Mouse (Mus musculus) adrenal gland (tissue): ENCODE results near the gene Gm9508.
"Not testable (repeated sequence)": the region's sequence is repeated elsewhere in the genome, so short reads cannot be mapped to it uniquely, and the experiment has no call there.

Experiments
- intact Hi-C: fragments of 180-260 bp; cut with DNase I; formaldehyde crosslinking; loops from one replicate; pipeline ENCODE4 v1.15.1; 2025
- long read RNA-seq, 2 experiments: library from polyadenylated mRNA; unstranded; transcript quantifications; one replicate each; pipeline ENCODE4 v2.0.0; 2020; ENCODE audit warnings: borderline replicate concordance in 1 of 2; ENCODE audit not compliant: insufficient replicate concordance in 1 of 2

The Gm9508 gene
- long read RNA-seq, experiment 1 = 0 reads
- long read RNA-seq, experiment 2 = 0 reads

GRCm38 (mm10) chr10:77697133-77697532, at the start of gene Gm9508:
TSS of gene Gm9508 (minus strand) at chr10:77697233.
- intact Hi-C loops = no loop called here

- intact Hi-C loops = not testable (repeated sequence)
Observed at GRCm38 (mm10) chr10:77741924-77742688, 45.1 kb upstream of the Gm9508 start, which contains the start of gene Gm18596. TSS of gene Gm18596 (minus strand) at chr10:77742638.

- intact Hi-C loops = no loop called here
Observed at GRCm38 (mm10) chr10:77738929-77739328, 41.9 kb upstream of the Gm9508 start.

GRCm38 (mm10) chr10:77735928-77736327, 38.9 kb upstream of the Gm9508 start:
- intact Hi-C loops = no loop called here

DNA sequence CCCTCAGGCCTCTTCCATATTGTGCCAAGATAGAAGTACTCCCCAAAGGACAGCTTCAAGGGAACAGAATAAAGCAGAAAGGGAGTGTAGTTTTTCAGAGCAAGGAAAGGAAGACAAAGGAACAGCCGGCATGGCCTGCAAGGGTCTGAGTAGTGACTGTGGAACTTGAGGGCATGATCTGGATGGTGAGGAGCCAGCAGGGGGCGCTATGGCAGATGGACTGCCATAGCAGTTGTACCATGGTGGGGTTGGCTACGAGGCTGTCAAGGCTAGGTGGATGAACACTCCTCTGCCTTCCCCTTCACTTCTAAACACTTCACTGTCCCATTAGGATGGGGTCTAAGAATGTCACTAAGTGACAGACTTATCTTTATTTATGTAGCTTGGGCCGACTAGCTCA, 32.2 kb upstream of the Gm9508 start:
- intact Hi-C loops = loop anchor here (5.0 kb wide), 1 partner anchor 148 kb away; no protein-coding TSS in a partner anchor

- intact Hi-C loops = loop anchor here (5.0 kb wide), 1 partner anchor 149 kb away; no protein-coding TSS in a partner anchor
Observed at GRCm38 (mm10) chr10:77728280-77728679, 31.2 kb upstream of the Gm9508 start.

DNA sequence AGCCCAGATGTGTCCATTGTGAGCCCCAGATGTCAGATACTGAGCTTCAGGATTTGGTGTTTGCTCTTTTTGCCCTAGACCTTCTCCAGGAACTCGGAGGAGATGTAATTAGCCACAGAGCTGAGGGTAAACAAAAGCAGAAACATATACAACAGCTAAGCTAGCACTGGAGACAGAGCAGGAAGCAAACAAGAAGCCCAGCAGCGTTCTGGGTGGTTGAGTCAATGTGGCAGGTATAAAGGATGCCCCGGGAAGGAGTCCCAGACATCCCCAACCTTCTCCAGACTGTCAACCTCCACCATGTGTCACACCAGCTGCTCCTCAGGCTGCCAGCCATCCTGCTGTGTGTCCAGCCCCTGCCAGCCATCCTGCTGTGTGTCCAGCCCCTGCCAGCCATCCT, 29.2 kb upstream of the Gm9508 start, which contains the start of gene Gm10100:
Gm10100 (plus strand) TSS at position 301 of the 400 bp plus-strand sequence.
- intact Hi-C loops = loop anchor here (5.0 kb wide), 1 partner anchor 151 kb away; no protein-coding TSS in a partner anchor

DNA sequence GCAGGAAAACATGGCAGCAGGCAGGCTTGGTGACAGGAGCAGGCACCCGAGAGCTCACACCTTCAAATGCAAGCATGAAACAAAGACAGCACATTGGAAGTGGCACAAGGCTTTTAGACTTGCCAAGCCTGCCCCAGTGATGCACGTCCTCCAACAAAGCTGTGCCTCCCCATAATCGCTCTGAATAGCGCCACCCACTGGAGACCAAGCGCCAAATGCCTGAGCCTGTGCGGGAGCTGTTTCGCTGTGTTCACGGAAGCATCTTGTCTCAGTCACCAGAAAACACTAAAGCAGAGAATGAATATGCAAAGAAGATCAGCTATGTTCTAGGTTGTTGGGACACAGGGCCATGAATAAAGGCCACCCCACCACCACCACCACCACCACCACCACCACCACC, 27.8 kb upstream of the Gm9508 start:
- intact Hi-C loops = loop anchor here (5.0 kb wide), 1 partner anchor 152 kb away; no protein-coding TSS in a partner anchor

DNA sequence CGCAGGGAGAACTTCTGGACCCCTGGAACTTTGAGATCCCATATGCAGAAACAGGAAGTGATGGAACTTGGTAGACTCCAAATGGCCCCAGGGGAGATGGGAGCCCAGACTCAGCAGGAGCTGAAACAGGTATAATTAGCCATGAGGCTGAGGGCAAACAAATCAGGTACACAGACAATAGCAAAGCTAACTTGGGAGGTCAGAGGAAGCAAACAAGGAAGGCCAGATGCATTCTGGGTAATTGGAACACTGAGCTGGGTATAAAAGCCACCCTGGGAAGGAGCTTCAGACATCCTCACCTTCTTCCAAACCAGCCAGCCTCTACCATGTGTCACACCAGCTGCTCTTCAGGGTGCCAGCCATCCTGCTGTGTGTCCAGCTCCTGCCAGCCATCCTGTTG, 23.3 kb upstream of the Gm9508 start, which contains the start of gene Krtap12-1:
Krtap12-1 (plus strand) TSS at position 301 of the 400 bp plus-strand sequence.
- intact Hi-C loops = not testable (repeated sequence)

DNA sequence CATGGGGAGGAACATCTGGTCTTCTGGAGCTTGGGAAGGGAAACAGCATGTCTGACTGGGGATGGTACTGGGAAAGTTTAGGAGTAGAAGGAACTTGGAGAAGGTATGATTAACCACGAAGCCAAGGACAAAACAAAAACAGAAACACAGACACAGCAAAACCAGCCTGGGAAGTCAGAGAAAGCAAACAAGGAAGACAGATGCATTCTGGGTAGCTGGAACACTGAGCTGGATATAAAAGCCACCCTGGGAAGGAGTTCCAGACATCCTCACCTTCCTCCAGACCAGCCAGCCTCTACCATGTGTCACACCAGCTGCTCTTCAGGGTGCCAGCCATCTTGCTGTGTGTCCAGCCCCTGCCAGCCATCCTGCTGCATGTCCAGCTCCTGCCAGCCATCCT, 18.5 kb upstream of the Gm9508 start, which contains the start of gene Gm10142:
Gm10142 (plus strand) TSS at position 301 of the 400 bp plus-strand sequence.
- intact Hi-C loops = no loop called here

GRCm38 (mm10) chr10:77713734-77714133, 16.7 kb upstream of the Gm9508 start:
- intact Hi-C loops = no loop called here

DNA sequence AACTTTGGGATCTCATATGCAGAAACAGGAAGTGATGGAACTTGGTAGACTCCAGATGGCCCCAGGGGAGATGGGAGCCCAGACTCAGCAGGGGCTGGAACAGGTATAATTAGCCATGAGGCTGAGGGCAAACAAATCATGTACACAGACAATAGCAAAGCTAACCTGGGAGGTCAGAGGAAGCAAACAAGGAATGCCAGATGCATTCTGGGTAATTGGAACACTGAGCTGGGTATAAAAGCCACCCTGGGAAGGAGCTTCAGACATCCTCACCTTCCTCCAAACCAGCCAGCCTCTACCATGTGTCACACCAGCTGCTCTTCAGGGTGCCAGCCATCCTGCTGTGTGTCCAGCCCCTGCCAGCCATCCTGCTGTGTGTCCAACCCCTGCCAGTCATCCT, 14.1 kb upstream of the Gm9508 start, which contains the start of gene Gm10024:
Gm10024 (plus strand) TSS at position 301 of the 400 bp plus-strand sequence.
- intact Hi-C loops = not testable (repeated sequence)

GRCm38 (mm10) chr10:77709831-77710230, 12.8 kb upstream of the Gm9508 start:
- intact Hi-C loops = no loop called here

DNA sequence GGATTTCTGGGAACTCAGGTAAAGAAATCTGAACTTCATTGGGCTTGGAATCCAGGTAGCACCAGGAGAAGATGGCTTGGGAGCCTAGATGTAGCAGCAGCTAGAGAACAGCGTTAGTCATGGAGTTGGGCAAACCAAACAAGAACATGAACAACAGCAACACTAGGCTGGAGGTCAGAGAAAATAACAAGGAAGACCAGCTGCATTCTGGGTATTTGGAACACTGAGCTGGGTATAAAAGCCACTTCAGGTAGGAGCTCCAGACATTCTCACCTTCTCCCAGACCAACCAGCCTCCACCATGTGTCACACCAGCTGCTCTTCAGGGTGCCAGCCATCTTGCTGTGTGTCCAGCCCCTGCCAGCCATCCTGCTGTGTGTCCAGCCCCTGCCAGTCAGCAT, 9.3 kb upstream of the Gm9508 start, which contains the start of gene Gm10272:
Gm10272 (plus strand) TSS at position 301 of the 400 bp plus-strand sequence.
- intact Hi-C loops = no loop called here

- intact Hi-C loops = not testable (repeated sequence)
Observed at GRCm38 (mm10) chr10:77690356-77690807, 6.7 kb downstream of the Gm9508 start, which contains the start of gene Gm19402. TSS of gene Gm19402 (minus strand) at chr10:77690757.

GRCm38 (mm10) chr10:77687021-77687420, 10.0 kb downstream of the Gm9508 start:
- intact Hi-C loops = no loop called here

DNA sequence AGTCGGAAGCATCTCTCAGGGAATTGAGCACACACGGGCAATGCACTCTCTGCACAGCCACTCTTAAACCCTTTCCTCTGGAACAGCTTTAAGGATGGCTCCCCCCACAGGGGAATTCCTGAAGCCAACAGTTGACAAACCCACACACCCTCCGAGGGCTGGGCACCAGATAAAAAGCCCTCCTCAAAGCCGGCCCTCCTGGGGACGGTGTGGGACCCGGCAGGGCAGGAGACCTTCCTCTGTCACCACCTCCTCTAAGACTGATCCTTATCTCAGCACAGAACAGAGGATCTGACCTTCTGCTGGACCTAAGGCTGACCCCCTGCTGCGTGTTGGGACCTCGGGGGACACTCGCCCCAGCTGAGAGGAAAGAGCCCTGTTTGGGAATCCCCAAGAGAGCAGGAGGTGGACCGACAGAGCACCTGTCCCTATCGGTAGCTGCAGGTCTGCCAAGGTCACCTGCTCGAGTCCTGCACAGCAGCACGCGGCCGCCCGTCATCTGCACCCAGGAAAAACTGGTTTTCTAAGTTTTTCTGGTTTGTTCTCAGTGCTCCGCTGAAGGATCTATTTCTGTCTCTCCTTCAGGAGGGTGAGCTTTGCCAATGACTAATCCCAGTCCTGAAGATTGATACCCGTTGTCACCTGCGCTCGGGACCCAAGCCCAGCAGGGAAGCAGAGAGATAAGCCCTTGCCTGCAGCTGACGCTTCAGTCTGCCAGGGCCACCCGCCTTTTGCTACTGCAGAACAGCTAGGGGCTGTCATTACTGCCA, 11.0 kb downstream of the Gm9508 start, which contains the start of gene Tspear:
Tspear (plus strand) TSS at position 675 of the 770 bp plus-strand sequence.
- intact Hi-C loops = no loop called here

GRCm38 (mm10) chr10:77684181-77684580, 12.9 kb downstream of the Gm9508 start:
- intact Hi-C loops = no loop called here

DNA sequence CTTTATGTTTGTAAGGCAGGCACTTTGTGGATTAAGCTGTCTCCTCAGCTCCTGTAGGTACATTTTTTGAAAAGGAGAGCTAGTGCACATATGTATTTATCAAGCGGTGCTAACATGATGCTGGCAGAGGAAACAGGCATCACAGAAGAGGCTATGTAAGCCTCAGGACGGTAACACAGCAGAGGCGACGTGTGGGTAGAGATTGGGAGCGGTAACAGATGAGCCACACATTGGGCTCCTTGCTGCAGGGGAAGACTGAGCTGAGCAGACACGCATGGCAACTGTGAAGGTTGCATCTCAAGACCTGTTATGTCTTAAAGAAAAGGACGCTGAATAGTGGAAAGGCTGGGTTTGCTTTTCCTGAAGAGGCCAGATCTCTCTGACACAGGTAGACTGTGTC, 14.0 kb downstream of the Gm9508 start:
- intact Hi-C loops = no loop called here

DNA sequence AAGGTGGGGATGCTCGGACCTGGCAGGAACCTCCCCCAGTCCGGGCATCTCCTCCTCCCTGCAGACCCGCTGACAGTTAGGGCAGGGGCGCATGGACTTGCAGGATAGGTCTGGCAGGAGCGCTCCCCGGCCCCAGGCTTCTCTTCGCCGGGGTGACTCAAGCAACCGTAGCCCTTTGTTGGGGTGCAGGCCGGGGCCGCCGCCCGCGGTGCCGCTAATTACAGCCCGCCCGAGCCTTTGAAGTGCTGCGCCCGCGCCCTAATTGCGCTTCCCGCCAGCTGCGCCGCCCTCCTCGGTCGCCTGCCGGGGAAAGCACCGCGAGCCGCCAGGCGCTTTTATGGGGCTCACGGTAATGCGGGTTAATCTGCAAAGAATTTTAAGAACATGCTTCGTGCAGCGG, 19.5 kb downstream of the Gm9508 start:
- intact Hi-C loops = no loop called here

DNA sequence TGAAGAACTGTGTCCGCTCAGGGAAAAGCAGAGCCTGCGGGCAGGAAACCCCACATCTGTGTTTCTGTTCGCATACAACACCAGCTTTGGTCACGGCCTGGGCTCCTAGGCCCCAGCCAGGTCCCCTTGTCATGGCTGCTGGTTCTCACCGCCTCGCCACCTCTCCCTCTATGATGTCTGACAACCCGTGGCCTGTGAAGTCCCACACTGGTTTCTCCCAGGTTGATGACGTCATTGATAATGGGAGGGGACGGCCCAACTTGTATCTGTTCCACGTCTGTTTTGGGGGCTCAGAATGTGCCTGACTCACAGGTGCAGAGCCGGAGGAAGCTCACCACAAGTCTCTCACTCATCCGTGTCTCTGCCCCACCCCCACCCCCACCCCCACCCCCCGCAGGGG, 23.3 kb downstream of the Gm9508 start:
- intact Hi-C loops = no loop called here
